Mouse (Mus musculus): ENCODE results near the gene Hltf. TPM values are rescaled to one million over a fixed set of nuclear protein-coding genes. Genes with fewer than 3 reads are reported as not detected.

Gene Hltf
- polyA plus RNA-seq (2012; rRNA removed), result 5.2 and 5.9 TPM in 2 replicates

DNA sequence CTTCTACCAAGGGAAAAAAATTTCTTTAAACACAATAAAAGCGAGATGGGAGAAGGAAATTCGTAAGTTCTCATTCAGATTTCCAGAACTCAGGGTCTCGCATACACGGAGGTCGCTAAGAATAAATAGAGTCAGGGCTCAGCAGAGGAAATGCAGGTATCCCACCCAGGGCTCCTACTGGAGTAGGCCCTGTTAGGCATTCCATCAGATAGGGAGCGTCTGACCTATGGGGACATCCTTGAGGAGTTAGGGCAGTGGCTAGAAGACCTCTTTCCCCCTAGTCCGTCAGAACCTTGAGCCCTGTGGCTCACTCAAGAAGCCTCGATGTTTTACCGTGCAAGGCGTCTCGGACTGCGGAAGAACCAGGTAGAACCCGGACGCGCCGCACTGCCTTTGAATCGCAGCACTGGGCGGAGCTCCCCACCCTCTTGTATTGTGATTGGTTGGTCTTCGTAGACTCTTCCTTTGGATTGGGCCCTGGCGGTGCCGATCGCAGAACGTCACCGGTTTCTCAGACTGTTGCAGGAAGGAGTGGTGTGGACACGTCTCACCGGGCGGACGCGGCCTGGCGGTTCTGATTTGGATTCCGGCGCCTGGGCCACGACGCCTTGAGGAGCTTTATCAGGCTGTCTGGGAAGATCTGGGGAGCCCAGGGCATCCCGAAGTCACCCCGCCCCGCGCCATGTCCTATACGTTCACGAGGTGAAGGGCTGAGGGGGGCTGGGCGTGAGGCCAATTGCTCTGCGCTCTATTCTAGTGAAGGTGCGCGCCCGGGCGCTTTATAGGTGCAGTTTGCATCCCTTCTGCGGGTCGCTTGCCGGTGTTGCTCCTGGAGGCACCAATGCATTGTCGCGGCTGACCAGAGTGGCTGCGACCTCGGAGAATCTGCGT, at the start of gene Hltf:
Gene Hltf, plus strand, starts transcription at position 506 of the 891 bp plus-strand sequence.

GRCm38 (mm10) chr3:20034719-20035404, 22.7 kb upstream of the Hltf start, which contains the start of gene Hps3:
Gene Hps3 (minus strand): TSS chr3:20035315.

GRCm38 (mm10) chr3:20154531-20155367, 97.1 kb downstream of the Hltf start, which contains the start of gene Gyg:
Gene Gyg (minus strand): TSS chr3:20155317.

Other genes starting within 250 kb of the Hltf start
- gene Cp, start 100.8 kb upstream of the Hltf start, polyA plus RNA-seq (2012; rRNA removed), result 8.2 and 8.4 TPM in 2 replicates
- 5.5 and 7.2 TPM in 2 replicates for gene Hps3, start 22.5 kb upstream of the Hltf start, polyA plus RNA-seq (2012; rRNA removed)
- gene Gyg, start 97.5 kb downstream of the Hltf start, polyA plus RNA-seq (2012; rRNA removed), result 11.0 and 13.0 TPM in 2 replicates
- 2.4 and 2.5 TPM in 2 replicates for gene Cpa3, start 184.4 kb downstream of the Hltf start, polyA plus RNA-seq (2012; rRNA removed)
- gene Cpb1, start 217.9 kb downstream of the Hltf start, polyA plus RNA-seq (2012; rRNA removed), result not detected in 2 replicates

All from liver, embryonic 14 days (tissue).